Mouse (Mus musculus) sigmoid colon, adult 10 weeks (tissue): ENCODE results near the gene 1700001J03Rik. TPM values are rescaled to one million over a fixed set of nuclear protein-coding genes. Genes with fewer than 3 reads are reported as not detected.

Experiments
- polyA plus RNA-seq: library from polyadenylated mRNA; stranded (reverse); fragments of 350-450 nt; fragmentation: Illumina TruSeq; extraction: RNeasy Lipid Tissue Mini Kit (QIAGEN cat#74804); gene quantifications from one replicate; pipeline ENCODE4 v1.2.3, GENCODE M21; 2014; ENCODE audit warnings: low read depth, low replicate concordance

1700001J03Rik gene
- not detected for polyA plus RNA-seq

GRCm38 (mm10) chr5:146185204-146185603 lies at the start of gene 1700001J03Rik:
Gene 1700001J03Rik, minus strand, starts transcription at chr5:146185304.

GRCm38 (mm10) chr5:146230864-146231654 lies 46.0 kb upstream of the 1700001J03Rik start, which contains the start of gene Cdk8:
Gene Cdk8, plus strand, starts transcription at chr5:146231230.

DNA sequence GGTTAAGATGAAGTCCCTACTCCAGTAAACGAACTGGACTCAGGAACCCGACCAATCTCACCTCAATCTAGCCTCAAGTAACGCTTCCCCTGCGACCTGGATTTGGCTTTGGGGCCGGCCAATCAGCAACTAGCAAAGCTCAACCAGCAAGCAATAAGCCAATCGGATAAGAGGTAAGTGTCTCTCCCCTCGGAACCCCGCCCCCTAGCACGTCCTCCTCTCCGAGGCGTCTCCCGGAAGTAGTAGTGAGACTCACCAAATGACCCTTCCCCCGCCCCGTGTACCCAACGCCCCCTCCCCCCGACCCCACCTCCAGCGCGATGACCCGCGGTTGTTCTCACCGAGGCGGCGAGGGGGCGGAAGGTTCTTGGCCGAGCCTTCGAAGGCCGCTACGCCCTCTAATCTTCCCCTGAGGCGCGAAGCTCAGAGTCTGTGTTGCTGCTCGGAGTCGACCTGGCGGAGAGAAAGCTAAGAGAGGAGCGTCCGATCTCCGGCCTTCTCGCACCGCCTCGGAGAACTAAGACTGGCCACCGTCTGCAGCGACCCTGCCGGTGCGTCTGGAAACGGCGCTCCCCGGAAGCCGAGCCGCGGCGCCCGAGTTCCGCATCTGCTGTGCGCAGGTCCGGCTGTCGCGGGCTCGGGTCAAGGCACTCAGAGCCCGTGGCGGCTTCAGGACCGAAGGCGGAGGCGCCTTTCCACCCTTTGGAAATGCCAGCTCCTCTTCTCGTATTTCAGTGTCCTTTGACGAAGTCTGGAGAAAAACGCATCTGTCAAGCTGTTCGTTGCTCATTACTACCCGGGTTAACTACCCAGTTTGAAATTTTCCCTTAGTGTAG lies 36.0 kb upstream of the 1700001J03Rik start, which contains the start of gene Rnf6:
Gene Rnf6 (minus strand): TSS at position 677 of the 836 bp plus-strand sequence.

GRCm38 (mm10) chr5:146170621-146171020 lies 14.5 kb downstream of the 1700001J03Rik start, which contains the start of gene Gm6309:
Gene Gm6309, minus strand, starts transcription at chr5:146170721.

GRCm38 (mm10) chr5:146160439-146160838 lies 24.7 kb downstream of the 1700001J03Rik start, which contains the start of gene Gm5565:
Gene Gm5565, minus strand, starts transcription at chr5:146160539.

Other genes starting within 250 kb of the 1700001J03Rik start
- gene Cyp3a25, start 175.7 kb downstream of the 1700001J03Rik start, polyA plus RNA-seq, result not detected
- not detected for gene Cyp3a59, start 106.0 kb downstream of the 1700001J03Rik start, polyA plus RNA-seq
- gene Gm5565, start 24.8 kb downstream of the 1700001J03Rik start, polyA plus RNA-seq, result not detected
- gene Gm6309, start 14.6 kb downstream of the 1700001J03Rik start, polyA plus RNA-seq, result not detected
- 83.7 TPM for gene Rnf6, start 36.3 kb upstream of the 1700001J03Rik start, polyA plus RNA-seq
- 124 TPM for gene Cdk8, start 45.9 kb upstream of the 1700001J03Rik start, polyA plus RNA-seq
- gene Wasf3, start 199.7 kb upstream of the 1700001J03Rik start, polyA plus RNA-seq, result 5.1 TPM